Mouse (Mus musculus): ENCODE data around the gene Kcnn3. TPM values are rescaled to one million over a fixed set of nuclear protein-coding genes. Genes with fewer than 3 reads are reported as not detected.

The Kcnn3 gene
- total RNA-seq, 1 experiment from 2014 or later: not detected

- no peak for ATAC-seq (replicated peaks; ENCODE audit: insufficient number of reproducible peaks, low FRiP score, low TSS enrichment, poor library complexity, severe bottlenecking)
Measured at GRCm38 (mm10) chr3:89512225-89512624, 7.7 kb upstream of the Kcnn3 start.

DNA sequence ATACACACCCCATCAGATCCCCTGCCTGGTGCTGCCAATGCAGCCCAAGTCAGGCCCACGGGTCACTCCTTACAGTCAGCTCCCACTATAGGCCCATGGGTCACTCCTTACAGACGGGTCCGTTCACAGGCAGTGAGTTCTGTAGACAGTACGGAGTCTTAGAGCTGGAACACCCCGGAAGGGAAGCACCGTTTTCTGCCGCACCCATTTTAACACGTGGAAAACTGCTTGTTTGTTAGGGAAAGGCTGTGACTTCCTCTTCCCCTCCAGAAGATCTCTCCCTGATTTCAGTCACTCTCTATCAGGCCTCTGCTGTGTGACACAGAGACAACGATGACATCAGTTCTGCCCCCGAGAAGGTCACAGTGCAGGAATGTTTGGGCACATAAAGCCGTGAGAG lies 4.5 kb upstream of the Kcnn3 start:
- ATAC-seq (replicated peaks; ENCODE audit: insufficient number of reproducible peaks, low FRiP score, low TSS enrichment, poor library complexity, severe bottlenecking): no peak

GRCm38 (mm10) chr3:89516321-89516720 lies 3.6 kb upstream of the Kcnn3 start:
- no peak for ATAC-seq (replicated peaks; ENCODE audit: insufficient number of reproducible peaks, low FRiP score, low TSS enrichment, poor library complexity, severe bottlenecking)

- no peak for ATAC-seq (replicated peaks; ENCODE audit: insufficient number of reproducible peaks, low FRiP score, low TSS enrichment, poor library complexity, severe bottlenecking)
Measured at GRCm38 (mm10) chr3:89520618-89521502, 896 bp downstream of the Kcnn3 start.

- ATAC-seq (replicated peaks; ENCODE audit: insufficient number of reproducible peaks, low FRiP score, low TSS enrichment, poor library complexity, severe bottlenecking): no peak
Measured at GRCm38 (mm10) chr3:89521503-89521854, 1.5 kb downstream of the Kcnn3 start.

GRCm38 (mm10) chr3:89522450-89523128 lies 2.6 kb downstream of the Kcnn3 start:
- no peak for ATAC-seq (replicated peaks; ENCODE audit: insufficient number of reproducible peaks, low FRiP score, low TSS enrichment, poor library complexity, severe bottlenecking)

DNA sequence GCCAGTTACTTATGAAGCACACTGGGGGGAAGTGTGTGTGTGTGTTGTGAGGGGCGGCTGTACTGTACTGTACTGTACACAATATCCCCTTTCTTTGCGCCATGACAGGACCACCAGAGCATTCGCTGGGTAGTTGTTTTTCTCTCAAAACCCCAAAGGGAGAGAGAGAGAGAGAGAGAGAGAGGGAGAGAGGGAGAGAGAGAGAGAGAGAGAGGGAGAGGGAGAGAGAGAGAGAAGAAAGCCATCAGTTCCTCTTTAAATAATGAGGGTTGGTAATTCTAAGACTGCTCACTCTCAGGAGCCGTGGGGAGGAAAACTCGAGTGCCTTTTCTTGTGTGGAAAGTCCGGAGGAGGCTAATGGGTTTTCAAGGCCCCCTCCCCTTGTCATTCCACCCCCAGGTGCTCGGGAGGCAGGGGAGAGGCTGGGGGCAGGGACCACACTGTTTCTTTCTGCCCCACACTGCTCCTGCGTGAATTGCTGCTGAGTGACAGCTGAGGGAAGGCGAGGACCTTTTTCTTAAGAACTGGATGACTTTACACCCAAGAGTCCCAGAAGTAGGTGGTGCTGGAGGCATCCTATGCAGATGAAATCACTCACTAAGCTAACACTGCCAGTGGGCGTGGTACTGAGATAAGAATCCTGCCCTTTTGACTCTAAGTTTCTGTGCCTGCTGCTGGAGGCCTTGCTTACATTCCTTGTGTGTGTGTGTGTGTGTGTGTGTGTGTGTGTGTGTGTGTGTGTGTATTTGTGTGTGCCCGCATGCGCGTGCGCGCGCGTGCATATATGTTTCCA lies 6.5 kb downstream of the Kcnn3 start:
- no peak for ATAC-seq (replicated peaks; ENCODE audit: insufficient number of reproducible peaks, low FRiP score, low TSS enrichment, poor library complexity, severe bottlenecking)

- ATAC-seq (replicated peaks; ENCODE audit: insufficient number of reproducible peaks, low FRiP score, low TSS enrichment, poor library complexity, severe bottlenecking): no peak
Measured at GRCm38 (mm10) chr3:89529796-89530195, 9.8 kb downstream of the Kcnn3 start.

DNA sequence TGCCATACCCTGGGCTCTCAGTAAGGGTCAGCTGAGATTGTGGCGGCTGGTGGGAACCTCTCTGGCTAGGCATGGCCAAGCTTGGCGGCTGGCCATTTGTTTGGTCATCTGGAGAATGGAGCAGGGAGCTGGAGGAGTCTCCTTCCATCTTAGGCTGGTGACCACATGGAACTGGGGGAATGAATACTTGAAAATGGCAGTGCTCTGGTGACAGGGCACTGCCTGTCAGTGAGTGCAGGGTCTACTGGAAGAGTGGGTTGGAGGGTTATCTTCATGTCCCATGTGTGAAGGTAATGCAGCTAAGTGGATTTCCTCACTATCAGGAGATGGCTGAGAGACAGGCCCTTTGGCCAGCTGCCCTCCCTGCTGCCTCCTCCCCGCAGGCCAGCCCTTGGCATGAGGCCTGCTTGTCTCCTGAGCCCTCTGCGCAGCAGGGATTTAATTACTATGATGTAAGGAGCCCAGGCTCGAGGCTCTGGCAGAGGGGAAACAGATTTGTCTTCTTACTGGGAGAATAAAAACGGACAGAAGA lies 14.7 kb downstream of the Kcnn3 start:
- no peak for ATAC-seq (replicated peaks; ENCODE audit: insufficient number of reproducible peaks, low FRiP score, low TSS enrichment, poor library complexity, severe bottlenecking)

- no peak for ATAC-seq (replicated peaks; ENCODE audit: insufficient number of reproducible peaks, low FRiP score, low TSS enrichment, poor library complexity, severe bottlenecking)
Measured at GRCm38 (mm10) chr3:89535147-89535546, 15.2 kb downstream of the Kcnn3 start.

DNA sequence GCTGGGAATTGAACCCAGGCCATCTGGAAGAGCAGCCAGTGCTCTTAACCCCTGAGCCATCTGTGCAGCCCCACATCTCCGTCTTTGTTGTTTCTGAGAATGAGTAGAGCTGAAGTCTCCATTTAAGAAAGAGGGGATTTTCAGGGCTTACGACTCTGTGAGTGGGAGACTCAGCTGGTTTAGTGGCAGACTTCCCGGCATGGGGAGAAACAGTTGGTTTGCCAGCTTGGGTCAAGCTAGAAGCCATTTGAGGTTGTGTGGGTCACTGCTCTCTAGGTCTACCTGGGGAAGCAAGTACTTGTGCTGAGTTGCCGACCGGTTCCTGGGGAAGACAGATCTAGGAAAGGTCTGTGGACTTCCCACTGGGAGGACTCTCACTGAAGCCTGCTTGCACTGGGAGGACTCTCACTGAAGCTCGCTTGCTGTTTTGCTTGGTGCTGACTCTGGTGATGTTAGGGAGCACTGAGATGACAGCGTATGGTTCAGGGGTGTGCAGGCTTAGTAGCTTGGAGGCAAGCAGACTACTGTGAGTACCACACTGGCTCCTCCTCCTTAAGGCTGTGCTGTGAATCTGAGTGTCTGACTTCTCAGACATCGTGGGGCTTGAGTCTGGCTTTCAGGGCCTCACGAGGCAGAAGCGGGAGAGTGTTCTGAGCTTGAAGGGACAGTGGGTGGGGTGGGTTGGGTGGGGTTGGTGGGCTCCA lies 19.2 kb downstream of the Kcnn3 start:
- ATAC-seq (replicated peaks; ENCODE audit: insufficient number of reproducible peaks, low FRiP score, low TSS enrichment, poor library complexity, severe bottlenecking): no peak

GRCm38 (mm10) chr3:89539740-89540370 lies 19.9 kb downstream of the Kcnn3 start:
- no peak for ATAC-seq (replicated peaks; ENCODE audit: insufficient number of reproducible peaks, low FRiP score, low TSS enrichment, poor library complexity, severe bottlenecking)

DNA sequence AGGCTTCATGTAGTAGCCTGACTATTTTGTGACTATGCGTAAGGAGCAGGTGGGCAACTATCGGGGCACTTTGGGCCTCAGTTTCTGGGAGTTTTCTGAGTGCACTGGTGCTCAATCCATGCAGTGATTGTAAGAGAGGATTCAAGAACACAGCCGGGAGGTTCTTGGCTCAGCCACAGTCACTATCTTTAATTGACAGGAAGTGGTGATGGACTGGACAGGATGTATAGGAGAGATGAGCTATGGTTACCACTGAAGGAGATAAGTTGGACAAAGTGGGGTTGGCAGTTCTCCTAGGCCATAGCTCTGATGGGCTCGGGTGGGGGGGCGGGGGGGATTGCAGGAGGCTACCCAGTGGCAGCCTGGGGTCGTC lies 20.4 kb downstream of the Kcnn3 start:
- ATAC-seq (replicated peaks; ENCODE audit: insufficient number of reproducible peaks, low FRiP score, low TSS enrichment, poor library complexity, severe bottlenecking): no peak

DNA sequence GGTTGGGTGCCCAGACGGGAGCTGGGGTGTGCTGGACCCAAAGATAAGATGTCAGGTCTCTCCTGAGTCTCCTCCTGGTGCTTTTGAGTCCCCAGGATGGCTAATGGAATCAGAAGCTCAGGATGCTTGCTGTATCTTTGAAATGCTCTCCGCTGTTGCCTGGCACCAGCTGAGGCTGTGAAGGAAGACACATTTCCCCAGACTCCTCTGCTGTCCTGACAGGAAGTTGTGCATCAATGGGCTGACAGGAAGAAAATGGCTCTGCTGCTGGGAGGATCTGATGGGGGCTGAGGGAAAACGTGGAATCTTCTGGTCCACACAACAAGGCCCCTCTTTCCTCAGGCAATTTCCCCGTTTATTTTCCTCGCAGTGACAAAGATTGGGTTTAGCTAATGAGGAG lies 27.0 kb downstream of the Kcnn3 start:
- no peak for ATAC-seq (replicated peaks; ENCODE audit: insufficient number of reproducible peaks, low FRiP score, low TSS enrichment, poor library complexity, severe bottlenecking)

DNA sequence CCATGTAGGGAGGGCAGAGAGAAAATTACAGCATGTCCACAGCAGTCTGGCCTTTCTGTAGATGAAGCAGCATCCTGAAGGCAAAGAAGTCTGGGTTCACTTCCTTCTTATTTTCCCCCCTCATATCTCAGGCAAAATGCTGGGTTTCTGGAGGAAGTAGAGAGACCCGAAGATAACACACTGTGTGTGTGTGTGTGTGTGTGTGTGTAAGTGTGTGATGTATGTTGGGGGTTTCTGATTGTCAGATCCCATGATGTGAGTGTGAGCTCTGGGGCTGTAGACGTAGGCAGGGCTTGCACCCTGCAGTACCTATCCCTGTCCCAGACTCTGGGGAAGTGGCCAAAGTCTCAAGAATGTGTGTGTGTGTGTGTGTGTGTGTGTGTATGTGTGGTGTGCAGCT lies 28.8 kb downstream of the Kcnn3 start:
- ATAC-seq (replicated peaks; ENCODE audit: insufficient number of reproducible peaks, low FRiP score, low TSS enrichment, poor library complexity, severe bottlenecking): no peak

DNA sequence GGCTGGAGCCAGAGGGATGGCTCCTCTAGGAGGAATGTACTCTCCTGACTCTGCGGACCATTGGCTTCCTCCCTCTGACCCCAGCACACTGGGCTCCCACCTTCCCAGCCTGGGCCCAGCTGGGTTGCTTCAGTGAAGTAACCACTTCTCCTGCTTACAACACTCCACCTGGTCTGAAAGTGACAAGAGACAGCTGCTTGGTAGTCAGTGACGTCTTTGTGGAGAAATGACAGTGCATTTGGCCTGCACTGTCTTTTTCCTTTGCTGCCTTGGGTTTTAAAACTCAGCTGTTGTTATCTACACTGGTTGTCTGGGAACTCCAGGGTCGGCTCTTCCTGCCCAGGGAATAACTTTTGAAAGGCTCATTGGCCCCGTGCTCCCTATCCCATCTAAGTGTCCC lies 29.5 kb downstream of the Kcnn3 start:
- no peak for ATAC-seq (replicated peaks; ENCODE audit: insufficient number of reproducible peaks, low FRiP score, low TSS enrichment, poor library complexity, severe bottlenecking)

DNA sequence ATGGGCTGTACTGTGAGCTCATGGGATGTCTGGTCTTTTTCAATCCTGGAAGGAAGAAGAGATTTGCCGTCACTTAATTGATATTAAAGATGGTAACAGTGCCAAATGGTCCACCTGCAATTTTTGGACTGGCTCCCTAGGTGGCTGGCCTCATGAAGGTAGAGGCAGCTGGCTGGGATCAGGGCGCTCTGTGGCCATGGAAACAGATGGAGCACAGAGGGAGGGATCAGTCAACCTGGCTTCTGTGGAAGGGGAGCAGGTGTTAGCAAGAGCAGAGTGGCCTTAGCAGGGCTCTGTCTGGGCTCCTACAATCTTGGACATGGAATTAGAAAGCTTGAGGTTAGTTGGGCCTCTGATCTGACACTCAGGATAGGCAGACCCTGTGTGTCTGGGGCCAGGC lies 31.9 kb downstream of the Kcnn3 start:
- ATAC-seq (replicated peaks; ENCODE audit: insufficient number of reproducible peaks, low FRiP score, low TSS enrichment, poor library complexity, severe bottlenecking): no peak

GRCm38 (mm10) chr3:89553432-89553831 lies 33.5 kb downstream of the Kcnn3 start:
- no peak for ATAC-seq (replicated peaks; ENCODE audit: insufficient number of reproducible peaks, low FRiP score, low TSS enrichment, poor library complexity, severe bottlenecking)

All from monocyte, adult 5-6 weeks (primary cell).